Mouse (Mus musculus) heart, embryonic 15.5 days (tissue): ENCODE results near the gene Rsg1. TPM values are rescaled to one million over a fixed set of nuclear protein-coding genes. Genes with fewer than 3 reads are reported as not detected.

ENCODE experiments used
- ATAC-seq: fragments of 200-750 bp; cut with Nextera tagmentation; replicated peaks from 2 replicates; pipeline ENCODE4 v1.8.0; 2017; ENCODE audit warnings: low read depth, moderate TSS enrichment; ENCODE audit not compliant: insufficient number of reproducible peaks, insufficient read depth, low FRiP score
- H3K27ac ChIP-seq: fragments of 300-500 bp; sonication (generic); 2 replicates; pipeline ENCODE4 v1.5.1; 2015; ENCODE audit warnings: mild to moderate bottlenecking, inconsistent platforms
- H3K27me3 ChIP-seq: fragments of 300-500 bp; sonication (generic); 2 replicates; pipeline ENCODE4 v1.6.1; 2015; ENCODE audit warnings: inconsistent platforms
- H3K36me3 ChIP-seq: fragments of 300-500 bp; sonication (generic); 2 replicates; pipeline ENCODE4 v1.6.1; 2015; ENCODE audit warnings: mild to moderate bottlenecking, inconsistent platforms
- H3K4me1 ChIP-seq: fragments of 300-500 bp; sonication (generic); replicated peaks from 2 replicates; pipeline ENCODE4 v1.6.1; 2015; ENCODE audit warnings: inconsistent platforms
- H3K4me2 ChIP-seq: fragments of 300-500 bp; sonication (generic); 2 replicates; pipeline ENCODE4 v1.6.1; 2015; ENCODE audit warnings: inconsistent platforms, mild to moderate bottlenecking, moderate library complexity
- H3K4me3 ChIP-seq: fragments of 300-500 bp; sonication (generic); 2 replicates; pipeline ENCODE4 v1.5.1; 2015; ENCODE audit warnings: mild to moderate bottlenecking, inconsistent platforms
- H3K9ac ChIP-seq: fragments of 300-500 bp; sonication (generic); 2 replicates; pipeline ENCODE4 v1.6.1; 2015; ENCODE audit warnings: mild to moderate bottlenecking, inconsistent platforms
- H3K9me3 ChIP-seq: fragments of 300-500 bp; sonication (generic); replicated peaks from 2 replicates; pipeline ENCODE4 v1.6.1; 2016; ENCODE audit warnings: inconsistent platforms
- WGBS: fragments of 180-500 bp; shearing (Covaris S2); methylation state at CpG from one replicate; pipeline ENCODE4 v1.1.7; 2015; ENCODE audit warnings: mixed read lengths; 5-methylcytosine and 5-hydroxymethylcytosine counted together
- polyA plus RNA-seq: library from polyadenylated mRNA; unstranded; fragments of >200 nt; fragmentation: Nextera tagmentation; extraction: Ambion mirVana; gene quantifications from 2 replicates; pipeline ENCODE4 v1.2.1, GENCODE M21; 2015

Gene Rsg1
- polyA plus RNA-seq, 1 experiment from 2014 or later, result 1.9 TPM

DNA sequence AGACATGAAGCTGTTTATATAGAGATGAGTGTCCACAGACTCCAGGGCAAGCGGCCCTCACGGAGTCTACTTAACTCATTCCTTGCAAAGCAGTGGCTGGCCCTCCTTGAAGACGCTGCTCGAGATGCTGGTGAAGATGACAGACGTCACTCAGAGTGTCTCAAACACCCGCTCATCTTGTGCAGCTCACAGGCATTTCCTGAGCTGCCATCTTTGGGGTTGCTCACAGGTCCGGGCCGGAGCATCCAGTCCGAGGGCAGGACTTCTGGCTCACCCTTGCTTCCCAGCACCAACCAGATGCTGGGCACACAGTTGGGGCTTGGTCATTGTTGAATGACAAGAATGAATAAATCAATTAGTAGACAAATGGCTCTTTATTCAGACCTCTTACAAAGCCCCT, 864 bp upstream of the Rsg1 start:
- H3K4me1 ChIP-seq, result peaks cover 7% of the 10 kb centered on the region
- H3K27ac ChIP-seq, result no peak overlapping the region
- no peaks in the 10 kb centered on the region for H3K9me3 ChIP-seq
- no peak for ATAC-seq
- WGBS, result 83% methylated on average over 9 of the region's 9 CpGs
- H3K36me3 ChIP-seq, result no peaks in the 10 kb centered on the region
- no peaks in the 10 kb centered on the region for H3K27me3 ChIP-seq
- H3K9ac ChIP-seq, result no peak overlapping the region
- no peak overlapping the region for H3K4me3 ChIP-seq
- H3K4me2 ChIP-seq, result no peak overlapping the region

GRCm38 (mm10) chr4:141213342-141213741, 414 bp upstream of the Rsg1 start:
- Histone ChIP-seq H3K36me3 (no peaks in the 10 kb centered on the region), H3K27ac (no peak overlapping the region), H3K4me3 (peak overlapping the region; percentile 58), H3K4me1 (peaks cover 7% of the 10 kb centered on the region), H3K27me3 (no peaks in the 10 kb centered on the region), H3K4me2 (peak overlapping the region; percentile 90), H3K9ac (no peak overlapping the region), H3K9me3 (no peaks in the 10 kb centered on the region)
- WGBS, result 58% methylated on average over 2 of the region's 2 CpGs
- no peak for ATAC-seq

DNA sequence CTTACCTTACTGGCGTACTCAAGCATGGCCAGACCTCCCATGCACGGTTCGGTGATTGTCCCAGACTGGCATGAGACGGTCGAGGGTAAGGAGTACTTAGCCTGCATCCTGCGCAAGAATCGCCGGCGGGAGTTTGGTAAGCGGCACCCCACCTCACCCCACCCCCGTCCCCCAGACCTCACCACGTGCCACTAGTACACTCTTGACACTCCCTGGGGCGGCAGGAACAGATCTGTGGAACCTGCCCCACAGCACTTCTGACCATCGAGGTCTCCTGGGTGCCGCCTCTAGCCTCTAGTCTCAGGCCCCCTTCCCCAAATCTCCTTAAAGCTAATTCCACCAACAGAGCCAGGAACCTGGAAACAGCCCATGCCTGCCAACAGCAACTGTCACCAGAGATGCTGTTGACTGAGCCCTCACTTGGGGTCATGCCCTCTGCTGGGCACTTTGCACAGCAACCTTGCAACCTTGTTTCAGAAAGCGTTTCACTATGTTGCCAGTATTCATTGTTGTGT, 638 bp downstream of the Rsg1 start:
- WGBS, result 2% methylated on average over 16 of the region's 16 CpGs
- no peaks in the 10 kb centered on the region for H3K9me3 ChIP-seq
- H3K4me2 ChIP-seq, result peak overlapping the region; percentile 90
- no peaks in the 10 kb centered on the region for H3K36me3 ChIP-seq
- no peaks in the 10 kb centered on the region for H3K27me3 ChIP-seq
- peaks cover 7% of the 10 kb centered on the region for H3K4me1 ChIP-seq
- no peak overlapping the region for H3K27ac ChIP-seq
- peak overlapping the region; percentile 58 for H3K4me3 ChIP-seq
- ATAC-seq, result no peak
- H3K9ac ChIP-seq, result peak overlapping the region; percentile 51

- H3K27me3 ChIP-seq, result no peaks in the 10 kb centered on the region
Measured at GRCm38 (mm10) chr4:141219583-141220213, 5.9 kb downstream of the Rsg1 start.

GRCm38 (mm10) chr4:141221848-141222247, 8.1 kb downstream of the Rsg1 start:
- ATAC-seq, result no peak
- no peaks in the 10 kb centered on the region for H3K4me1 ChIP-seq
- no peaks in the 10 kb centered on the region for H3K9me3 ChIP-seq
- no peak overlapping the region for H3K9ac ChIP-seq
- no peak overlapping the region for H3K4me3 ChIP-seq
- H3K4me2 ChIP-seq, result no peak overlapping the region
- no peaks in the 10 kb centered on the region for H3K27me3 ChIP-seq
- no peaks in the 10 kb centered on the region for H3K36me3 ChIP-seq
- 66% methylated on average over 2 of the region's 2 CpGs for WGBS
- H3K27ac ChIP-seq, result no peak overlapping the region

More at GRCm38 (mm10) chr4:141219583-141220213, 5.9 kb downstream of the Rsg1 start:
- Histone ChIP-seq H3K9me3 (no peaks in the 10 kb centered on the region), H3K4me3 (no peak overlapping the region), H3K27ac (no peak overlapping the region), H3K4me1 (peaks cover under 1% of the 10 kb centered on the region), H3K4me2 (no peak overlapping the region), H3K9ac (no peak overlapping the region), H3K36me3 (no peaks in the 10 kb centered on the region)
- WGBS, result 87% methylated on average over 20 of the region's 20 CpGs
- no peak for ATAC-seq

DNA sequence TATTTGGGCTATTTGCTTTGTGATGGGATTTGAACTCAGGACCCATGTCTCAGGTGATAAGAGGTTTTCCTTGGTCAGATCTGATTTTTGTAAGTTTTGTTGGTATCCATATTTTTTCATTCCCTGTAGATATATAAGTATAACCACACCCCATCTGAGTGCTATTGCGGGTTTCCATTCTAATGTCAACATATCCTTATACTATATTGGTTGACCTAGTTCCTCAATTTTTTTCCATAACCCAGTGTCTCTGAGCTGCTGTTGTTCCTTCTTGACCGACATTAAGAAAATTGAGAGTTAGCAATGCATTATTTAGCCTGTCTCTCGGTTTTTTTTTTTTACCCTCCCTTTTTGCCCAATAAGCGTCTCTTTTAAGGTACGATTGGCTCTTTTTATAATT, 9.0 kb downstream of the Rsg1 start:
- no peak for ATAC-seq
- H3K4me3 ChIP-seq, result no peak overlapping the region
- WGBS, result 88% methylated on average over 5 of the region's 5 CpGs
- H3K4me1 ChIP-seq, result no peaks in the 10 kb centered on the region
- no peaks in the 10 kb centered on the region for H3K27me3 ChIP-seq
- no peaks in the 10 kb centered on the region for H3K36me3 ChIP-seq
- no peak overlapping the region for H3K4me2 ChIP-seq
- no peak overlapping the region for H3K9ac ChIP-seq
- H3K9me3 ChIP-seq, result no peaks in the 10 kb centered on the region
- H3K27ac ChIP-seq, result no peak overlapping the region

DNA sequence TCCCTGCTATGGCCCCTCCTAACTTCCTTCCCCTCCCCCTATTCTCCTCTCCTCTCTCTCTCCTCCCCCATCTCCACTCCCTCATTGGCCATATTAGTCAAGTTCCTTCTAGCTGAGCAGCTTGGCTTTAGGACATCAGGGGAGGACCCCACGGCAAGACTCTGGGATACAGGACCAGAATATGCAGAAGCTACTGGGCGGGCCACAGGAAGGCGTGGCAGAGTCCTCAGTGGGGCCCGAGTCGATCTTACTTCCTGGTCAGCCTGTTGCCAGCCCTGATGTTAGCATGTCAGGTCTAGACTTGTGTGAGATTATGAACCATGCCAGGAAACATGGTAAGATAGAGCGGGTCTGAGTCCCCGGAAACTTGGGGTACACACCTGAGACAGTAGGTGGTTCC, 14.9 kb downstream of the Rsg1 start:
- Histone ChIP-seq H3K36me3 (no peaks in the 10 kb centered on the region), H3K4me2 (no peak overlapping the region), H3K27ac (no peak overlapping the region), H3K9me3 (no peaks in the 10 kb centered on the region), H3K9ac (no peak overlapping the region), H3K4me3 (no peak overlapping the region), H3K4me1 (0 out of 2 replicates have a peak, but pooled peaks cover 5% of the 10 kb centered on the region), H3K27me3 (peaks cover 8% of the 10 kb centered on the region)
- no peak for ATAC-seq
- WGBS, result 80% methylated on average over 7 of the region's 7 CpGs

- Histone ChIP-seq H3K9me3 (no peaks in the 10 kb centered on the region), H3K27ac (no peak overlapping the region), H3K36me3 (no peaks in the 10 kb centered on the region), H3K9ac (no peak overlapping the region), H3K27me3 (peaks cover 27% of the 10 kb centered on the region), H3K4me3 (no peak overlapping the region), H3K4me1 (0 out of 2 replicates have a peak, but pooled peaks cover 5% of the 10 kb centered on the region), H3K4me2 (no peak overlapping the region)
- ATAC-seq, result no peak
- WGBS, result 75% methylated on average over 4 of the region's 4 CpGs
Measured at GRCm38 (mm10) chr4:141233196-141233595, 19.4 kb downstream of the Rsg1 start.

- Histone ChIP-seq H3K4me1 (peaks cover 22% of the 10 kb centered on the region), H3K36me3 (no peaks in the 10 kb centered on the region), H3K4me2 (no peak overlapping the region), H3K27ac (no peak overlapping the region), H3K9me3 (no peaks in the 10 kb centered on the region), H3K9ac (no peak overlapping the region), H3K4me3 (no peak overlapping the region), H3K27me3 (peaks cover 48% of the 10 kb centered on the region)
- ATAC-seq, result no peak
- 58% methylated on average over 6 of the region's 6 CpGs for WGBS
Measured at GRCm38 (mm10) chr4:141235537-141236111, 21.9 kb downstream of the Rsg1 start.

- no peak for ATAC-seq
- Histone ChIP-seq H3K9me3 (no peaks in the 10 kb centered on the region), H3K4me2 (no peak overlapping the region), H3K9ac (no peak overlapping the region), H3K4me1 (peaks cover 29% of the 10 kb centered on the region), H3K27ac (no peak overlapping the region), H3K27me3 (peaks cover 60% of the 10 kb centered on the region), H3K4me3 (no peak overlapping the region), H3K36me3 (no peaks in the 10 kb centered on the region)
- WGBS, result 72% methylated on average over 3 of the region's 3 CpGs
Measured at GRCm38 (mm10) chr4:141236856-141237255, 23.1 kb downstream of the Rsg1 start.

DNA sequence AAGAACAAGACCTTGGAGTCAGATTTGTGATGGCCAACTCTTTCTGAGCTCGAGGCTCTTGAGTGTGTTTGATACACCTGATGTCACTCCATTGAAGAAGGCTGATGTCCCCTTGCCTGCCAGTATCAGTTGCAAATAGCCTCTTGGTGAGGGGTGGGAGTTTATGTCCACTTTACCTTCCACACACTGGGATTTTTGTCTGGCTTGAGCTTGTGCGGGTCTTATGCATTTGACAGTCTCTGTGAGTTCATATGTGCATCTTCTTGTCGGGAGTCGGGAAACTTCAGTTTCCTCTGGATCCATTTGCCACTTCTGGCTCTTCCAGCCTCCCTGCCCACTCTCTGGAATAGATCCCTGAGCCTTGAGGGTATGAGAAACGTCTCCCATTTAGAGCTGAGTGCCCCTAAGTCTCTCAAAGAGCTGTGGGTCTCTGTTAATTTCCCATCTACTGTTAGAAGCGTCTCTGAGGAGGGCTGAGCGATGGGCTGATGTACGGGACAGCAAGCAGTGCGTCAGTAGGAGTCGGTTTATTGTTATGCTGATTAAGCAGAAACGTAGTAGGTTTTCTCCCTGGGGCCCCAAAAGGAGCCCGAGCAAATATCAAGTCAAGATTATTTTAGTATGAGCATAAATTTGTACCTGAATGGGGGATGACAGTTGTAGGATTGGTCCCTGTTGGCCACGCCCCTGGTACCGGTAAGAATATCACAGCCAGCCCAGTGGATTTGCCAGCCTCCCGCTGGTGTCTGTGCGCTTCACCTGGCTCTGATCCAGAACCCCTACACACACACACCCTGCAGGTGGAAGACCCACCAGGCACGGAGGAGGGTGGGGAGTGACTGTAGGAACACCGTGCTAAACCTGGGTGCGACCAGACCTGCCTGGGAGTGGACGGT, 25.0 kb downstream of the Rsg1 start:
- H3K27ac ChIP-seq, result no peak overlapping the region
- H3K4me2 ChIP-seq, result peak overlapping the region; percentile 80
- no peak for ATAC-seq
- peak overlapping the region; percentile 45 for H3K4me3 ChIP-seq
- H3K36me3 ChIP-seq, result no peaks in the 10 kb centered on the region
- H3K9ac ChIP-seq, result peak overlapping the region; percentile 34
- H3K27me3 ChIP-seq, result peaks cover 71% of the 10 kb centered on the region
- peaks cover 41% of the 10 kb centered on the region for H3K4me1 ChIP-seq
- H3K9me3 ChIP-seq, result no peaks in the 10 kb centered on the region
- WGBS, result 7% methylated on average over 20 of the region's 20 CpGs
